Mouse (Mus musculus) ES-Bruce4 (cell line): ENCODE results near the gene Crebrf.

Experiments used
- CTCF ChIP-seq: IDR thresholded peaks from one replicate; pipeline ENCODE4 v1.8.1; 2011; ENCODE audit warnings: low read depth, low read length
- EP300 ChIP-seq: IDR thresholded peaks from 2 replicates; pipeline ENCODE4 v1.6.1; 2011; ENCODE audit warnings: low read depth, low read length; ENCODE audit not compliant: insufficient read depth
- POLR2A ChIP-seq: IDR thresholded peaks from one replicate; pipeline ENCODE4 v1.8.1; 2011; ENCODE audit warnings: low read length; ENCODE audit not compliant: insufficient read depth

DNA sequence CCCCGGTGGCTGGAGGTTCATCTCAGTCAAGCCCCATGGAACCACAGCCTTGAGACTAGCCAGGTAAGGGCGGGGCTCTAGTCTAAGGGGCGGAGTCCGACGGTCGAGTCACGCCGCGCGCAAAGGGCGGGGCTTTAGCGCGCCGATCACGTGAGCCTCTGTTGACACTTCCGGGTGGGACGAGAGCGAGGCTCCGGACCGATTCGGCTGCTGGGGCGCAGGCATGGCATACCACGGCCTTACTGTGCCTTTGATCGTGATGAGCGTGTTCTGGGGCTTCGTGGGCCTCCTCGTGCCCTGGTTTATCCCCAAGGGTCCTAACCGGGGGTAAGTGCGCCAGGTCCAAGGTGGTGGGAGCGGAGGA lies 39.2 kb upstream of the Crebrf start:
- TF ChIP-seq POLR2A (peak; percentile 69), CTCF (no peak), EP300 (0 out of 2 replicates have a peak, but pooled peaks have one; percentile 20)
